Mouse (Mus musculus) left cerebral cortex, adult 8-10 months (tissue): ENCODE measurements around the gene Poldip2. TPM values are rescaled to one million over a fixed set of nuclear protein-coding genes. Genes with fewer than 3 reads are reported as not detected.

Experiments
- DNase-seq, 2 experiments: peaks; one replicate each; pipeline ENCODE4 v3.0.0; 2022; ENCODE audit warnings: low spot score in 2 of 2
- total RNA-seq, 4 experiments: library from RNA; stranded (reverse); gene quantifications; 2 replicates each; pipeline ENCODE4 v1.2.4; 2022

Poldip2 gene
- total RNA-seq, 4 experiments from 2014 or later, result 116 to 125 (median 118) TPM

- no peak for DNase-seq
These were observed 24.7 kb downstream of the Poldip2 start for GRCm38 (mm10) chr11:78536690-78537084.

- no peak for DNase-seq
These were observed 28.4 kb downstream of the Poldip2 start for GRCm38 (mm10) chr11:78540358-78540757.

DNA sequence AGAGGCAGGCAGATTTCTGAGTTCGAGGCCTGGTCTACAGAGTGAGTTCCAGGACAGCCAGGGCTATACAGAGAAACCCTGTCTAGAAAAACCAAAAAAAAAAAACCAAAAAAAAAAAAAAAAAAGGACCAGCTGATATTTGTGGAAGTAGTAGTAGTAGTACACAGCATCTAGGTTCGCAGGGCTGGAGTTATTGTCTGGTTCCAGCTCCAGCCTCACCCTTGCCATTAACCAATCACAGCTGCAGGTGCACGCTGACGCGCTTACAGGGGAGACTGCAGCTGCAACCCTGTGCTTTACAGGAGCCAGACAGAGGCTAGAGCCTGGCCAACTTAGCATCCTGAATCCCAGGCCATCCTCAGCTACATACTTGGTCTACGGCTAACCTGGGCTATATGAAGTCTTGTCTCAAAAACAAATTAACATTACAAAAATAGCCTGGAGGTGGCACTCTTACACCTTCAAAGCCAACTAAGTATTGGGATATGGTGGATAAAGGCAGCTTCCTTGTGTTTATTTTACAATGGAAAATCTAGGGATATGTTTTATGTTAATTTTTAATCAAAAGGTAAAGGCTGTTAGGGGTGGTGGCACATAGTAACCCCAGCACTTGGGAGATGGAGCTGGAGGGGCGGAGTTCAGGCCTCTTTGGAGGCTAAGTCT lies 32.6 kb downstream of the Poldip2 start:
- no peak for DNase-seq

DNA sequence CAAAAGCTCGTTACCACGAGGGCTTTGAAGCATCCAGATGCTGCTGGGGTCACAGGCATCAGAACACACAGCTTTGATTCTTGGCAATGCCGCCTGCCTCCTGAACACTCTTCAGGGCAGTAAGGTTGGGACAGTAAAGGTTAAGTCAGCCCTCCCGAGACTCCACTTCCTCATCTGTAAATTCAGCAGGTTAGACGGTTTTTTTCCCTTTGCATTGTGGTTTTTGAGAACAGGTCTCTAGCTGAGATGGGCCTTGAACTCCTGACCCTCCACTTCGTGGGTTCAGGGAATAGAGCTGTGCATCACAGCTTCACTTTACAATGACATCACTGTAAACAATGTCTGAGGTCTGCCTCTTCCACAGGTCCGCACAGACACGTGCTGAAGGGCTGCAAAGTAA lies 33.2 kb downstream of the Poldip2 start:
- no peak for DNase-seq

- DNase-seq, result no peak
These were observed 35.9 kb downstream of the Poldip2 start for GRCm38 (mm10) chr11:78547718-78548460.

GRCm38 (mm10) chr11:78549491-78549987 lies 37.5 kb downstream of the Poldip2 start:
- DNase-seq, result no peak

GRCm38 (mm10) chr11:78550168-78551058 lies 38.4 kb downstream of the Poldip2 start, which contains the start of gene Tmem97:
TSS of gene Tmem97 (minus strand) at chr11:78550777.
- DNase-seq, result peak; percentile 81 to 98

- no peak for DNase-seq
These were observed 39.0 kb downstream of the Poldip2 start for GRCm38 (mm10) chr11:78551059-78551398.

- no peak for DNase-seq
These were observed 43.6 kb downstream of the Poldip2 start for GRCm38 (mm10) chr11:78555623-78556022.

DNA sequence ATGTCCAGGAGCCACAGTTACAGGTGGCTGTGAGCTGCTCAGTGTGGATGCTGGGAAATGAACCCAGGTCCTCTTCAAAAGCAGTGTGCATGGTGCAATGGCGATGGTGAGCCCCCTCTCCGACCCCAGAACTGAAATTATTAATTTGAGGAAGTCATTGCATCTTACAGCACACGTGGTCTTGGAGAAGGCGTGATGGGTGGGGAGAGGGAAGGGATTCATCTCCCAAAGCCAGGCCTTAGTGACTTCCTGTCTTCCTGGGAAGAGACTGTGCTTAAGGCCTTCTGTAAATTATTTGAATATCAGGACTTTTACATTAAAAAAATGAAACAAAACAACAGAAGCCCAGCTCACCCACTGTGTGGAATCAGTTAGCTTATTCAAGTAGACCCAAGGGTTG lies 44.1 kb downstream of the Poldip2 start:
- DNase-seq, result no peak

GRCm38 (mm10) chr11:78557241-78557640 lies 45.2 kb downstream of the Poldip2 start:
- no peak for DNase-seq

GRCm38 (mm10) chr11:78560447-78560846 lies 48.5 kb downstream of the Poldip2 start:
- DNase-seq, result peak in 1 of 2 experiments; percentile 65

GRCm38 (mm10) chr11:78566775-78567174 lies 54.8 kb downstream of the Poldip2 start:
- no peak for DNase-seq

- no peak for DNase-seq
These were observed 55.6 kb downstream of the Poldip2 start for GRCm38 (mm10) chr11:78567614-78568013.

GRCm38 (mm10) chr11:78568827-78569226 lies 56.8 kb downstream of the Poldip2 start:
- DNase-seq, result no peak

GRCm38 (mm10) chr11:78569806-78570205 lies 57.8 kb downstream of the Poldip2 start:
- no peak for DNase-seq

- no peak for DNase-seq
These were observed 59.4 kb downstream of the Poldip2 start for GRCm38 (mm10) chr11:78571441-78571840.

DNA sequence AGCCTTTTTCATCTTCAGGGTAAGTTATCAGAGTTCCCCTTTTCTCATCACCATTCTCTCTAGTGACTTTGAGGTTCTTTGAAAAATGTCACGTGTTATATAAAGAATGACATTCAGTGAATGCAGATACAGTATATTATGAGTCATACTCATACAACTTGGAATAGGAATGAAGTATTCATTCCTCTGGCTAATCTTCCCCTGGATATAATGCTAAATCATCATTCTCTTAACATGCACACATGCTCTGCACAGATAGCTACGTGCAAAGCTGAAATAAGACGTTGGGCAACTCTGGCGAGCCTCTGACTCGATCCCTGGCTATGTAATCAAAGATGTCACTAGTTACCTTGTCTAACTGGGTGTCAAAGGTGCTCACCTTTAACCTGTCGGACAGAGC lies 59.9 kb downstream of the Poldip2 start:
- DNase-seq, result no peak
